Mouse (Mus musculus) gastrocnemius, adult 2 months (tissue): ENCODE data around the gene Dhx8. TPM values are rescaled to one million over a fixed set of nuclear protein-coding genes. Genes with fewer than 3 reads are reported as not detected.

Experiments used
- DNase-seq: peaks from one replicate; pipeline ENCODE4 v3.0.0; 2022
- H3K27ac ChIP-seq: fragments of 200-600 bp; 2 replicates; pipeline ENCODE4 v1.8.1; 2022; ENCODE audit warnings: mild to moderate bottlenecking
- H3K4me3 ChIP-seq: fragments of 200-600 bp; 2 replicates; pipeline ENCODE4 v1.8.1; 2022; ENCODE audit warnings: mild to moderate bottlenecking, moderate library complexity
- CTCF ChIP-seq: fragments of 200-600 bp; IDR thresholded peaks from 2 replicates; pipeline ENCODE4 v1.8.1; 2022; ENCODE audit warnings: antibody characterized with exemption, mild to moderate bottlenecking, moderate library complexity
- intact Hi-C: fragments of 180-260 bp; cut with DNase I; formaldehyde crosslinking; loops from one replicate; pipeline ENCODE4 v1.15.1; 2025
- total RNA-seq, 2 experiments: library from RNA; stranded (reverse); gene quantifications; 2 replicates each; pipeline ENCODE4 v1.2.3; 2021

Dhx8 gene
- total RNA-seq, 2 experiments from 2014 or later = 13.8 to 15.1 TPM

GRCm38 (mm10) chr11:101706764-101707448 is 25.8 kb upstream of the Dhx8 start:
- DNase-seq = no peak
- no peak for TF ChIP-seq CTCF
- Histone ChIP-seq H3K4me3 (no peak overlapping the region), H3K27ac (no peak overlapping the region)
- intact Hi-C loops = no loop called here

GRCm38 (mm10) chr11:101708482-101708881 is 24.2 kb upstream of the Dhx8 start:
- no peak for DNase-seq
- TF ChIP-seq CTCF = no peak
- Histone ChIP-seq H3K27ac (no peak overlapping the region), H3K4me3 (no peak overlapping the region)
- intact Hi-C loops = no loop called here

DNA sequence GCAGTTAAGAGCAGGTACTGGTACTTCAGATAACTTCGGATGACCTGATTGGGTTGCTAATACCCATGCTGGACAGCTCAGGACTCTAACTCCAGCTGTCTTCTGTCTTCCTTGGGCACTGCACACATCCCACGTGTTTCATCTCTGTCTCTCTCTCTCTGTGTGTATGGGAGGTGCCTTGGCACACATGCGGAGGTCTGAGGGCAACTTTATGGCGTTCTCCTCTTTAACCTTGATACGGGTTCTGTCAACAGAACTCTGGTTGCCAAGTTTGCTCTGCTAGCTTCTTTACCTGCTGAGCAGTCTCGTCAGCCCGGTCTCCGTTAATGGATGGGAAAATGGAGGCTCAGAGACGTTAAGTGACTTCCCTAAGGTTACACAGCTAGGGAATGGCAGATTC is 19.9 kb upstream of the Dhx8 start:
- no peak overlapping the region for H3K27ac ChIP-seq
- no peak overlapping the region for H3K4me3 ChIP-seq
- intact Hi-C loops = no loop called here
- no peak for DNase-seq
- no peak for TF ChIP-seq CTCF

DNA sequence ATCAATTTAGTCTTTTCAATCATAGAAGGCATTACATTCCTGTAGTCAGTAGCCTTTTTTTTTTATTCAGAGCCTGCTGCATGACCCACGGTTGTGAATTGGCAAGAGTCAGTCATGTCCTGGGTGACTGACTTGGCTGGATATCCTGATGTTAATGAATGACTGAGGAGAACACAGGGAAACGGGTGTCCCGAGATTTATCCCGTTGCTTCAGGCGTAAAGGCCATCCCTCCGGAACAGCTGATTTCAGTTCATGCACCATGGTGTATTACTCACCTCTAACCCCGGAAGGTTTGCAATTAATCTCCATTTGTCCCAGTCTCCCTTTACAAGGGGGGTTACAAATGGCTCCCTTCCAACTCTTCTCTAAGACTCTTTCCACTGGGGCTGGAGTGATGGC is 18.7 kb upstream of the Dhx8 start:
- intact Hi-C loops = no loop called here
- Histone ChIP-seq H3K27ac (no peak overlapping the region), H3K4me3 (no peak overlapping the region)
- DNase-seq = no peak
- no peak for TF ChIP-seq CTCF

DNA sequence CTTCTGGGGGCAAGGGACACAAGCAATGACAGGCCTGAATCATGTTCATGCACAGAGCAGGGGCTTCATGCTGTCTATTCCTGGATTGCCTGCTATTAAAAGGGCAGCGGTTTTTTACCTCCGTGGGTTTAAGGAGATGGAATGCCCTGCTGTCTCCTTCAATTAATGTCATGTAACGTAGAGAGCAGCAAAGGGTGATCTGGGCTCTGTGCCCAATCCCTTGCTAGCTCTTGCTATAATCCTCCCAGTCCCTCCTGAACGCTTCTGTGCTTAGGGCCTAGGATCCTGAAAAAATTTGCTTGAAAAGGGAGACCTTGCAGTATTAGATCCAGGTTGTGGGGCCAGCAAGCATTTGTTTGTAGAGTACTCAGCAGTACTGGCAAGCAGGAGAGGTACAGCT is 14.4 kb upstream of the Dhx8 start:
- intact Hi-C loops = no loop called here
- DNase-seq = no peak
- Histone ChIP-seq H3K27ac (no peak overlapping the region), H3K4me3 (no peak overlapping the region)
- TF ChIP-seq CTCF = no peak

GRCm38 (mm10) chr11:101719986-101720520 is 12.7 kb upstream of the Dhx8 start:
- intact Hi-C loops = no loop called here
- no peak for TF ChIP-seq CTCF
- no peak overlapping the region for H3K4me3 ChIP-seq
- peak; percentile 8 for DNase-seq
- no peak overlapping the region for H3K27ac ChIP-seq

DNA sequence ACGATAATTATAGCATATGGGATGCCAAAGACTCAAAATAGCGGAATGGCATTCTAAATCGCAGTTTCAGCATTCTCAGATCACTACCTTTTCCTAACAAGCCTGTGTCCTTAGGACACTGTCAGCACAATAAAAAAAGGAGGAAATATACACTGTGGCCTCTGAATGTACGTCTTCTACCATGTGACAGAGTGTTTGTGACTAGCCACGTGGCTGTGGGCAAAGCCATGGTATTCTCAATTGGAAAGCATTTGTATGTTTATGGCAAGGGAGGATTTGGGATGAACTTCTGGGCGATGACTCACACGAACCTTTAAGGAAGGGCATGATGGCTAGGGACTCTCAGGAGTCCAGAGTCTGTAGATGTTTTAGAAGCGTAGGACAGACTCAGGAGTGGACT is 7.7 kb upstream of the Dhx8 start:
- intact Hi-C loops = no loop called here

DNA sequence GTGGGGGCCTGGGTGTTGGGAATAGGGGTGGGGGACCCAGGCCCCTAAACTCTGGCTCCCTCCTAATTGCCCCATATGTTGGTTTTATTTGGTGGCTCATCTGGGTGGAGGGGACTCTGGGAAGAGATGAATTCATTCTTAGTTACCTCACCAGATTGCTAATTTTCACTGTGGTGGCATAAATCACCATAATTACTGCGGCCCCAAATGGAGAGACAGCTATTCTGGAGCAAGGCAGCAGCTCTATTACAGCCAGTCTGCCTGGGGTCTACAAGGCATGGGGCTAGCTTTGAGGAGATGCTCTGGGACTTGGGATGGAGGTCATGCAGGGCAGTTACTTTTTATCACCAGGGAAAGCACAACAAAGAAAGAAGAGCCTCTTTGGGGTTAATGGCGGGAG is 6.0 kb upstream of the Dhx8 start:
- intact Hi-C loops = no loop called here
- Histone ChIP-seq H3K4me3 (no peak overlapping the region), H3K27ac (peak overlapping the region; percentile 46)
- no peak for DNase-seq
- no peak for TF ChIP-seq CTCF

More for the DNA sequence above, 7.7 kb upstream of the Dhx8 start:
- no peak for TF ChIP-seq CTCF
- Histone ChIP-seq H3K27ac (no peak overlapping the region), H3K4me3 (no peak overlapping the region)
- DNase-seq = no peak

DNA sequence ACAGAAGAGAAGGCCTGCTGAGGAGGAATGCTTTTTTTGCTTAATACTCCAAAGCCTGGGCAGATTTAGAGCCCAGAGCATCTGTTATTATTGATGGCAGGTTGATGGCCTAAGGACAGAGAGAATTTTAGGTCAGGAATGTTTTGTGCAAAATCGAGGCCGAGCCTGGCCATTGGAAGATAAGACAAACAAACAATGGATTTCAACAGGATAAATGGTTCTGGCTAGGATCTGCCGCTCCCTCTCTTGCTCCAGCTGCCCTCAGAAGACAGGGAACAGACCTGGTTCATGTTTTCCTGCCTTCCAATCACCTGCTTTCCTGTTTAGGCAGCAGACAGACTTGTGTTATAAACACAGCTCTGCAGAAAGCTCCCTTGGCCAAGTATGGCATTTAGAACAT is 3.4 kb upstream of the Dhx8 start:
- no peak for TF ChIP-seq CTCF
- Histone ChIP-seq H3K27ac (no peak overlapping the region), H3K4me3 (no peak overlapping the region)
- intact Hi-C loops = no loop called here
- no peak for DNase-seq

GRCm38 (mm10) chr11:101733596-101733995 is 877 bp downstream of the Dhx8 start:
- Histone ChIP-seq H3K27ac (peak overlapping the region; percentile 92), H3K4me3 (peak overlapping the region; percentile 84)
- DNase-seq = no peak
- no peak for TF ChIP-seq CTCF
- intact Hi-C loops = loop anchor here (10.0 kb wide), 1 partner anchor 159 kb away; no protein-coding TSS in a partner anchor

DNA sequence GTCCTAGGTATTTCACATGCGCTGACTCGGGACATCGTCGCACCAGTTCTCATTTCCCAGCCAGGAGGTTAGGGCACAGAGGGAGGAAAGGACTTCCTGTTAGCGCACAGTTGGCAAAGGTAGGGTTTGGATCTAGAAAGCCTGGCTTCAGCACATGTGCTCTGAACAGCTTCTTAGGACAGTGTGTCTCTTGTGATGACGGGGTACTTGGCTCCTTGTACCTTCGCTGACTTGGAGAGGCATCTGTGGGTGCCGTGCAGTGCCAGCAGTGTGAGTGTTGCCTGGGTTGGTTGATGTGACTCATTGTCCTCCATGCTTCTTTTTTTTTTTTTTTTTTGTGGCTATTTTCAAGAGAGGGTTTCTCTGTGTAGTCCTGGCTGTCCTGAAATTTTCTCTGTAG is 23.9 kb downstream of the Dhx8 start:
- intact Hi-C loops = no loop called here
- no peak for TF ChIP-seq CTCF
- Histone ChIP-seq H3K4me3 (no peak overlapping the region), H3K27ac (peak overlapping the region; percentile 74)
- DNase-seq = peak; percentile 85

- peak overlapping the region; percentile 74 for H3K27ac ChIP-seq
- TF ChIP-seq CTCF = no peak
- DNase-seq = no peak
- H3K4me3 ChIP-seq = no peak overlapping the region
- intact Hi-C loops = no loop called here
Measured at GRCm38 (mm10) chr11:101757366-101757765, 24.6 kb downstream of the Dhx8 start.

DNA sequence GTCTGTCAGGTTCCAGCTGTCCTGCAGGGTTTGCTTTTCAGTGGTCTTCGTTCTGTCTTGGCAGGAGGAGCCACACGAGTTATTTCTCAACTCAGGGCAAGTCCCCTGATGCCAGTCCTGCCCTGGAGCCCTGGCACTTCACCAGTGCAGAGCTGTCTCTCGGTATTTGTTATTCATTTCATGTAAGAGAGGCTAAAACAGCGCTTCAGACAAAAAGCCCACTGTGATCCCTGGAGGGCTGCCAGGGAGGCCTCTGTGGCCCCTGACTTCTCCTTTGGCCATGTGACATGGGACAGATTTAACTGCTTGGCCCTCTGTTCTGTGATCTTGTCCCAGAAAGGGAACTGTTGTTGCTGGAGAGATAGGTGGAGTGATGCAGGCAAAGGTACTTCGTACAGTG is 25.7 kb downstream of the Dhx8 start:
- no peak for TF ChIP-seq CTCF
- intact Hi-C loops = no loop called here
- Histone ChIP-seq H3K4me3 (no peak overlapping the region), H3K27ac (no peak overlapping the region)
- DNase-seq = no peak

DNA sequence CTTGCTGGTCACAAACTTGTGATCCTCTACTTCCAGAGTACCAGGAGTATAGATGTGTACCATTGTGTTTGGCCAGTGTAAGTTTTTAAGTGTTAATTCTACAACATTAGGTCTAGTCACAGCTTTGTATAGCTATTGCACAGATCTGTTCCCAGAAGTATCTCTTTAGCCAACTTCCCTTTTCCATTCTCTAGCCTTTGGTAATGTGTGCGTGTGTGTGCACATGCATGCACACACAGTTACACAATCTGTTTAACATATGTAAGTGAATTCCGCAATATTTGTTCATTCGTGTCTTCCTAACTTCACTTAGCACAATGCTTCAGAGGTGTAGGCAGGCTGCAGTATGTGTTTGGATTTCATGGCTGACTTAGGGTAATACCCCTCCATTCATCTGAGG is 26.8 kb downstream of the Dhx8 start:
- TF ChIP-seq CTCF = no peak
- H3K4me3 ChIP-seq = no peak overlapping the region
- DNase-seq = no peak
- H3K27ac ChIP-seq = no peak overlapping the region
- intact Hi-C loops = no loop called here
